Mouse (Mus musculus): ENCODE measurements around the gene Tap2.

The Tap2 gene

GRCm38 (mm10) chr17:34203444-34203843 is at the start of gene Tap2:
Gene Tap2, plus strand, starts transcription at chr17:34203527.
- in situ Hi-C loops (cut with MboI, MseI) = no loop called here

DNA sequence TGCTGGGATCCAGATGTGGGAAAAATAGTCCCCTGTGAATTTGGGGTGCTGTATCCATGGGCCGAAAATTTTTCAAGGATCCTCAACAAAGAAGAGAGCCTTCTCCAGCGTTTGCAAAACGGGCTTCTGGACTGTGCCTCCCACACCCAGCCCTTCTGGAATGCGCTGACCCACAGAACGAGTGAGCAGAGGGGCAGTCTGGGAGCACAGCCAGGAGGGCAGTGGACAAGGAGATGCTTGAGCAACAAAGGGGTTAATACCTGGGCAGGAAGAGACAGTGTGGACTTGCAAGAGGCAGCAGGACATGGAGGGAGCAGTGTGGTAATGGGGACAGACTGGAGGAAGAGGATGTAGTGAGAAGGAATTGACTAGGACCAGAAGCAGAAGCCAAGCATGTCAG is 47.8 kb upstream of the Tap2 start:
- in situ Hi-C loops (cut with MboI, MseI) = no loop called here

DNA sequence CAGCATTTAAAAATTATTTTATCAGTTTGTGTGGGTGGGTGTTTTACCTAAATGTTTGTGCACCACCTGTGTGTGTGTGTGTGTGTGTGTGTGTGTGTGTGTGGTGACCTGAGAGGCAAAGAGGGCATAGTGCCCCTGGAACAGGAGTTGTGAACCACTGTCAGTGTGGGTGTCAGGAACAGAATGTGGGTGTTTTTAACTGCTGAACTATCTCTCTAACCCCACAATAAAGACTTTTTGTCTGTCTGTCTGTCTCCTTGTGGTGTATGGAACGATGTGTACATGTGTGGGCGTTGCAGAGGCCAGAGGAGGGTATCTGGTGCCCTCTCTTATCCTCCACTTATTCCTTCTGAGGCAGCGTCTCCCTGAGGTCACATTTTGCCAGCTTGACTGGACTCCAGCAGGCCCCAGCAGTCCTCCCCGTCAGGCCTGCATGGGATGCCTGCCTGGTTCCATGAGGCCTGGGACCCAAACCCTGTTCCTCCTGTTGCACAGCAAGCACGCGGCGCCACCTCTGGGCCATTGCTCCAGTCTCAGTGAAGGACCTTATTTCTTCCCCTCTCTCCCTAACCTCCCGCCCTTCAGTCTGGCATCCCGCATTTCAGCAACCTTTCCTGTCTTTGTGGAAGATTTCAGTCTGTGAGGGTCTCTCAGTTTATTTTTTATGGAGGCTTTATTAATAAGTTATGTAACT is 39.0 kb upstream of the Tap2 start:
- in situ Hi-C loops (cut with MboI, MseI) = no loop called here

DNA sequence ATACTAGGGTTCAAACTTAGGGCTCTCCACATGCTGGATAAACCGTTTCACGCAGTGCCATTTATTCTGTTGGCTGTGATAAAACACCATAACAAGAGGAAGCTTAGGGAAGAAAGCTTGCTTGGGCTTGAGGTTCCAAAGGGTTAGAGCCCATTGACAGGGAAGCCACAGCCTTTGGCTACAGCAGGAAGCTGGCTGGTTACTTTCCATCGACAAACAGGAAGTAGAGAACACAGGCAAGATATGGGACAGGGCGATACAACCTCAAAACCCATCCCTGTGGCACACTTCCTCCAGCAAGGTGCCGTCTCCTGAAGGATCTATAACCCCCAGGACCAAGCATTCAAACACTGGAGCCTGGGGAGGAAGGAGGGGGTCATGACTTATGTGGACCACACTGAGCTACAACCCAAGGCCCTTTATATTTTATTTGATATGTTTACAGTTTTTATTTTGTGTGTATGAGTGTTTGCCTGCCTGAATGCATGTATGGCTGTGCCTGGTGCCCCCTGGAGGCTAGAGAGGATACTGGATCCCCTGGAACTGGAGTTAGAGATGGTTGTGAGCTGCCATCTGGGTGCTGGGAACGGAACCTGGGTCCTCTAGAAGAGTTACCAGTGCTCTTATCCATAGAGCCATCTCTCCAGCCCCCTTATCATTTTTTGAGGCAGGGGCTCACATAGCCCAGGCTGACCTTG is 38.1 kb upstream of the Tap2 start:
- in situ Hi-C loops (cut with MboI, MseI) = loop anchor here (5.0 kb wide), 2 partner anchors 33 to 73 kb away; partner anchors contain the start of gene H2-Oa

- in situ Hi-C loops (cut with MboI, MseI) = loop anchor here (5.0 kb wide), 2 partner anchors 37 to 77 kb away; partner anchors contain the start of gene H2-Oa
These were observed 34.0 kb upstream of the Tap2 start for GRCm38 (mm10) chr17:34169279-34169678.

DNA sequence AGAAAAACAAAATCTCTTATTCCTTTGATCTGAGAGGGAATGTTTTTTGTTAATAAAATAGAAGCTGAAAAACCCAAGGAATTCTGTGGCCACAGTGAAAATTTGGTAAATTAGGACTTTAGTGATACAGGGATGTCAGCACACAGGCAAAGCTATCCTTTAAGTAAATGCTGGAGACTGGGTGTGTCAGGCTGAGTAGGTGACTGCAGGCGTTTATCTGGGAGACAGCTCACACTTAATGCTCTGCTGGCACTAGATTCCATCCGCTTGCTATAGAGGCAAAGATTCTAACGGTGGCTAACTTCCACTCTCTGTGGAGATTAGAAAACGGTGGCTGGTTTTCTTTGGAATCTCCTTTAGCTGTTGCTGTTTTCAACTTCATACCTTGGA is 32.8 kb upstream of the Tap2 start:
- in situ Hi-C loops (cut with MboI, MseI) = loop anchor here (5.0 to 10.0 kb wide), 3 partner anchors 42 to 234 kb away; partner anchors contain the start of gene H2-Ob

- in situ Hi-C loops (cut with MboI, MseI) = loop anchor here (5.0 to 10.0 kb wide), 3 partner anchors 41 to 234 kb away; partner anchors contain the start of gene H2-Ob
These were observed 32.3 kb upstream of the Tap2 start for GRCm38 (mm10) chr17:34170877-34171498.

- in situ Hi-C loops (cut with MboI, MseI) = loop anchor here (5.0 to 10.0 kb wide), 3 partner anchors 40 to 232 kb away; partner anchors contain the start of gene H2-Ob
These were observed 30.8 kb upstream of the Tap2 start for GRCm38 (mm10) chr17:34172528-34172927.

- in situ Hi-C loops (cut with MboI, MseI) = loop anchor here (5.0 to 10.0 kb wide), 3 partner anchors 38 to 231 kb away; partner anchors contain the start of gene H2-Ob
These were observed 29.3 kb upstream of the Tap2 start for GRCm38 (mm10) chr17:34174075-34174474.

DNA sequence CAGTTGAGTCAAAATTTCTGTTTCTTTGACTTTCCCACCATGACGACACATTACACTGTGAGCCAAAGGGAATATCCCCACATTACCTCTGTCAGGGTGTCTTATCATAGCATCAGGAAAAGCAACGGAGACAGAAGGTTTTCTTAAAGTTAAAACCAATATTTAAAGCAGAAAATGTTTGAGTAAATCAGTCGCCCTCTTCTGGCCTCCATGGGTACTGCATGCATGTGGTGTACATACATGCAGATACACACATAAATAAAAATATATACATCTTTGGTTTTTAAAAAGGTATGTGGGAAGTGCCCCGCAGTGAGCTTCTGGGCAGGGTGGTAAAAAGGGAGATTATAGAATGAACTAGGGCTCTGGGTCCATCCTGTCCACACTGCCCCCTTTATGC is 26.1 kb upstream of the Tap2 start:
- in situ Hi-C loops (cut with MboI, MseI) = loop anchor here (10.0 kb wide), 1 partner anchor 228 kb away; no protein-coding TSS in a partner anchor

GRCm38 (mm10) chr17:34179019-34179418 is 24.3 kb upstream of the Tap2 start:
- in situ Hi-C loops (cut with MboI, MseI) = loop anchor here (10.0 kb wide), 1 partner anchor 226 kb away; no protein-coding TSS in a partner anchor

GRCm38 (mm10) chr17:34179913-34180859 is 23.1 kb upstream of the Tap2 start:
- in situ Hi-C loops (cut with MboI, MseI) = loop anchor here (10.0 kb wide), 1 partner anchor 225 kb away; no protein-coding TSS in a partner anchor

DNA sequence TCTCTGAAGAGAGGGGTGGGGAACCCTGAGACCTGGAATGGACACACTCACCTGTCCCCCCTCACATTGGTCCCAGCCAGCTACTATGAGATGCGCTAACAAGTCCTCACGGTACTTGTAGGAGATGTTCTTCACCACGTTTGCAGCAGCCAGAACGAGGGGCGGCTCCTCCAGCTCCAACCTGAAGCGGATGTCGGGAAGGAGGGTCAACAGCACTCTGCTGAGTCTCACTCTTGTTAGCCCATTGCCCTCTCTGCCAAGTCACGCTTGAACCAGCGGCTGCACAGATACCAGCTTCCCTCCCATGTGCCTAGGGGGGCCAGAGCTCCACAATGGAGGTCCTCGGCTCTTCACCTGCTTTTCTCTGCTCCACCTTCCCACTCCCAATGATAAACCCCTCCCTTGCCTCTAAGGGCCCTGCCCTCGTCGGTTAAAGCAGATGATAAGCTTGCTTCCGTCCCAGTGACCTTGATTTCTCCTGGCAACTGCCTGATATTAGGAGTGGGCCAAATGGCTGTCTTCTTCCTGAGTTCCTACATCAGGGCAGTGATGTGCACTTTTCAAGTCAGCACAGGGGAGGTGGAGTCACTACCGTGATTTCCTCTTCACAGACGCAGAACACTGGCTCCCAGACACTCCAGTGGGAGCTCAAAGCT is 19.6 kb upstream of the Tap2 start:
- in situ Hi-C loops (cut with MboI, MseI) = no loop called here

DNA sequence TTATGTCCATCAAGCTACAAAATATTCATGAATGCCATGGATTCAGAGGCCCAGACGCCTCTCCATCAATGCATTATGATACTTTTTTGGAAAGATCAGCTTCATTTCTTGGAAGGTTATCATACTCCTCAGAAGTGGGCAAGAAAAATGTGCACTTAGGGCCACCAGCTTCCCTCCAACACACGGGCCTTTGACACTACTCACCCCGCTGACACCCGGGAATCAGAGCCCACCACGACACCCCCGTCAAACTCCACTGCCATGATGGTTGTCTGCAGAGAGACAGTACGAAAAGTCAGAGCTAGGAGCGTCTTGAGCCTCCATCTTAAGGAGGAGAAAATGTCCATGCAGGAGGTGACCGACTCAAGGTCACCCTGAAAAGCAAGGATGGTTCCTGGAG is 17.8 kb upstream of the Tap2 start:
- in situ Hi-C loops (cut with MboI, MseI) = no loop called here

- in situ Hi-C loops (cut with MboI, MseI) = no loop called here
These were observed 16.5 kb upstream of the Tap2 start for GRCm38 (mm10) chr17:34186885-34187260.

GRCm38 (mm10) chr17:34187261-34187916 is 15.9 kb upstream of the Tap2 start, which contains the start of the genes Tap1 and Psmb9:
Gene Tap1, plus strand, starts transcription at chr17:34187553.
Gene Psmb9, minus strand, starts transcription at chr17:34187764.
- in situ Hi-C loops (cut with MboI, MseI) = no loop called here

- in situ Hi-C loops (cut with MboI, MseI) = no loop called here
These were observed 15.3 kb upstream of the Tap2 start for GRCm38 (mm10) chr17:34188010-34188409.

DNA sequence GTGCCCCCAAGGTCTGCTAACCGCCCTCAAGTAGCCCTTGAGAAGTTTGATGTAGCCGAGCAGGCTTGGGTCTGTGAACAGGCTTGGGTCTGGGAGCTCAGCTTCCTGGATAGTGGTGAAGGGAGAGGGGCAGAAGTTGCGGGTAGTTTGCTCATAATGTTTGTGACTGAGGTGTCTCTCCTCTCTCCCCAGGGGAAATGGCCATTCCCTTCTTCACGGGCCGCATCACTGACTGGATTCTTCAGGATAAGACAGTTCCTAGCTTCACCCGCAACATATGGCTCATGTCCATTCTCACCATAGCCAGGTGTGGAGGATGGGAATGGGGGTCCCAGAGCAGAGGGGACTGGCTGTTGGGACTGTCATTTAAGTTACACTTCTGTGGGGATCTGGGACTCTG is 14.3 kb upstream of the Tap2 start:
- in situ Hi-C loops (cut with MboI, MseI) = no loop called here

GRCm38 (mm10) chr17:34192852-34193251 is 10.5 kb upstream of the Tap2 start:
- in situ Hi-C loops (cut with MboI, MseI) = loop anchor here (10.0 kb wide), 1 partner anchor 1002 kb away; the partner anchor contains the start of gene Ltb

- in situ Hi-C loops (cut with MboI, MseI) = loop anchor here (10.0 kb wide), 1 partner anchor 1001 kb away; the partner anchor contains the start of gene Ltb
These were observed 9.9 kb upstream of the Tap2 start for GRCm38 (mm10) chr17:34193468-34193867.

Measured in regulatory T cell (primary cell).